Mouse (Mus musculus): ENCODE results near the gene Litaf.

DNA sequence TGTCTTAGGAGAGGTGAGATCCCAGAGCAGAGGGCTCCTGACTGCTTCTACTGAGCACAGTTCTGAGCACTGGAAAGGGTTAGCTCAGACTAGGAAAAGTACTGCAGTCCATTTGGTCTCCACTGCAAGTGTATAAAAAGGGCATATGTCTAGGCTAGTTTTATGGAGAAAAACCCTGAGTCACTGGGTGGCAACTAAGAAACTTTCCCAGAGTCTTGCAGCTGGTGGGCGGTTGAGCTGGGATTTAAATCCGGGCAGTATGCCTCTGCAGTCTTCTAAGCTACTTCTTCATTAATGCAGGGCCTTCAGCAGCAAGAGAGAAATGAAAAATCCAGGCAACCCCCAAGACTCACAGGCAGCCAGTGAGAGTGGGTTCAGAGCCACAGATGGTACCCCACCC is 15.7 kb downstream of the Litaf start:
- TF ChIP-seq EP300 (IDR thresholded peaks at IDR 0.05; ENCODE audit: insufficient read depth, low read depth, low read length) (no peak), POLR2A (IDR thresholded peaks at IDR 0.05; ENCODE audit: insufficient read depth, low read length) (no peak), CTCF (IDR thresholded peaks at IDR 0.05; ENCODE audit: low read depth, low read length) (no peak)
